Mouse (Mus musculus) hindlimb bud, embryonic 11.5 days (tissue): ENCODE results near the gene Lrrc41.
A peak's percentile ranks its signal among the peaks of the same experiment; 100 is the strongest.

ENCODE experiments used
- DNase-seq: peaks from one replicate; pipeline ENCODE4 v3.0.0-alpha.2; 2012; ENCODE audit warnings: low read depth, low spot score; ENCODE audit errors: extremely low spot score

The Lrrc41 gene

GRCm38 (mm10) chr4:116076369-116077231, 1.5 kb downstream of the Lrrc41 start:
- DNase-seq = no peak

GRCm38 (mm10) chr4:116077240-116078095, 2.4 kb downstream of the Lrrc41 start:
- DNase-seq = no peak

- DNase-seq = no peak
Observed at GRCm38 (mm10) chr4:116088510-116089249, 13.6 kb downstream of the Lrrc41 start.

GRCm38 (mm10) chr4:116096291-116096690, 21.2 kb downstream of the Lrrc41 start:
- no peak for DNase-seq

- DNase-seq = no peak
Observed at GRCm38 (mm10) chr4:116097211-116097610, 22.1 kb downstream of the Lrrc41 start.

GRCm38 (mm10) chr4:116100959-116101358, 25.9 kb downstream of the Lrrc41 start:
- no peak for DNase-seq

- no peak for DNase-seq
Observed at GRCm38 (mm10) chr4:116105278-116105677, 30.2 kb downstream of the Lrrc41 start.

- DNase-seq = no peak
Observed at GRCm38 (mm10) chr4:116110695-116111094, 35.6 kb downstream of the Lrrc41 start.

GRCm38 (mm10) chr4:116111486-116111885, 36.4 kb downstream of the Lrrc41 start:
- DNase-seq = no peak

GRCm38 (mm10) chr4:116122762-116123161, 47.7 kb downstream of the Lrrc41 start:
- DNase-seq = no peak

- DNase-seq = peak; percentile 70
Observed at GRCm38 (mm10) chr4:116123602-116124519, 48.8 kb downstream of the Lrrc41 start, which contains the start of the genes Rad54l and Pomgnt1. Gene Rad54l, minus strand, starts transcription at chr4:116123690. Gene Pomgnt1, plus strand, starts transcription at chr4:116123840.

GRCm38 (mm10) chr4:116125803-116126386, 50.8 kb downstream of the Lrrc41 start:
- no peak for DNase-seq

- DNase-seq = no peak
Observed at GRCm38 (mm10) chr4:116127956-116128355, 52.9 kb downstream of the Lrrc41 start.

- DNase-seq = no peak
Observed at GRCm38 (mm10) chr4:116133126-116133525, 58.1 kb downstream of the Lrrc41 start.

GRCm38 (mm10) chr4:116134990-116135389, 59.9 kb downstream of the Lrrc41 start:
- no peak for DNase-seq

- DNase-seq = no peak
Observed at GRCm38 (mm10) chr4:116137421-116137996, 62.4 kb downstream of the Lrrc41 start.

GRCm38 (mm10) chr4:116140801-116141574, 65.9 kb downstream of the Lrrc41 start:
- no peak for DNase-seq

- no peak for DNase-seq
Observed at GRCm38 (mm10) chr4:116141736-116142135, 66.7 kb downstream of the Lrrc41 start.
